Mouse (Mus musculus) MEL (cell line): Measurements from ENCODE around the gene Zfp319. TPM values are rescaled to one million over a fixed set of nuclear protein-coding genes. Genes with fewer than 3 reads are reported as not detected.

Experiments used
- DNase-seq: peaks from one replicate; pipeline ENCODE4 v3.0.0; 2011; ENCODE audit warnings: low read depth, low spot score
- H3K27ac ChIP-seq: 2 replicates; pipeline ENCODE4 v1.5.1; 2012; ENCODE audit warnings: low read depth, mild to moderate bottlenecking, control low read depth, low read length, moderate library complexity; ENCODE audit not compliant: control insufficient read depth
- H3K27me3 ChIP-seq, 2 experiments: fragments of 150-350 bp in 1 of 2; sonication (generic) in 1 of 2; 2 replicates each; pipeline ENCODE4 v1.6.1; 2012; ENCODE audit warnings: low read length in 2 of 2, mild to moderate bottlenecking in 2 of 2, improper control_type of control experiment in 1 of 2, moderate library complexity in 1 of 2; ENCODE audit not compliant: insufficient read depth in 2 of 2, control insufficient read depth in 1 of 2
- H3K36me3 ChIP-seq, 2 experiments: 2 replicates each; pipeline ENCODE4 v1.6.1; 2012 to 2014; ENCODE audit warnings: low read length in 2 of 2, improper control_type of control experiment in 1 of 2, inconsistent platforms in 1 of 2, mild to moderate bottlenecking in 1 of 2; ENCODE audit not compliant: insufficient read depth in 2 of 2, control insufficient read depth in 1 of 2
- H3K4me1 ChIP-seq, 2 experiments: fragments of 150-350 bp in 1 of 2; sonication (generic) in 1 of 2; 2 replicates each; pipeline ENCODE4 v1.6.1; 2012; ENCODE audit warnings: low read length in 2 of 2, improper control_type of control experiment in 1 of 2, mild to moderate bottlenecking in 1 of 2; ENCODE audit not compliant: insufficient read depth in 2 of 2, control insufficient read depth in 1 of 2
- H3K4me3 ChIP-seq, 2 experiments: fragments of 150-350 bp in 1 of 2; sonication (generic) in 1 of 2; 2 replicates each; pipeline ENCODE4 v1.5.1; 2012; ENCODE audit warnings: low read depth in 2 of 2, low read length in 2 of 2, mild to moderate bottlenecking in 2 of 2, moderate library complexity in 2 of 2, control low read depth in 1 of 2, improper control_type of control experiment in 1 of 2; ENCODE audit not compliant: control insufficient read depth in 1 of 2, insufficient read depth in 1 of 2
- H3K79me2 ChIP-seq: 2 replicates; pipeline ENCODE4 v1.6.1; 2012; ENCODE audit warnings: mild to moderate bottlenecking, low read length, moderate library complexity; ENCODE audit not compliant: control insufficient read depth, poor library complexity, insufficient read depth
- H3K9ac ChIP-seq: 2 replicates; pipeline ENCODE4 v1.6.1; 2012; ENCODE audit warnings: low read depth, mild to moderate bottlenecking, control low read depth, low read length, moderate library complexity; ENCODE audit not compliant: control insufficient read depth, poor library complexity, severe bottlenecking
- H3K9me3 ChIP-seq: fragments of 150-350 bp; sonication (generic); replicated peaks from 2 replicates; pipeline ENCODE4 v1.6.1; 2012; ENCODE audit warnings: mild to moderate bottlenecking, low read length, improper control_type of control experiment, moderate library complexity; ENCODE audit not compliant: insufficient read depth
- CHD1 ChIP-seq: IDR thresholded peaks from 2 replicates; pipeline ENCODE4 v1.6.1; 2012; ENCODE audit warnings: low read depth, mild to moderate bottlenecking, inconsistent platforms, low read length, improper control_type of control experiment
- CTCF ChIP-seq, 3 experiments: IDR thresholded peaks in 2 of 3; conservative IDR thresholded peaks in 1 of 3; 2 replicates each; pipeline ENCODE4 v1.5.1; 2011 to 2012; ENCODE audit warnings: low read length in 3 of 3, low read depth in 2 of 3, mild to moderate bottlenecking in 2 of 3, improper control_type of control experiment in 1 of 3, inconsistent platforms in 1 of 3, mixed read lengths in 1 of 3, moderate library complexity in 1 of 3; ENCODE audit not compliant: control insufficient read depth in 1 of 3, insufficient read depth in 1 of 3, poor library complexity in 1 of 3, severe bottlenecking in 1 of 3
- E2F4 ChIP-seq: IDR thresholded peaks from 2 replicates; pipeline ENCODE4 v1.6.1; 2011; ENCODE audit warnings: low read depth, low read length, improper control_type of control experiment, borderline replicate concordance
- ELF1 ChIP-seq: IDR thresholded peaks from 2 replicates; pipeline ENCODE4 v1.6.1; 2014; ENCODE audit warnings: low read depth, mild to moderate bottlenecking, inconsistent platforms, low read length, improper control_type of control experiment, moderate library complexity
- ETS1 ChIP-seq: IDR thresholded peaks from 2 replicates; pipeline ENCODE4 v1.6.1; 2012; ENCODE audit warnings: low read depth, mild to moderate bottlenecking, inconsistent platforms, low read length, improper control_type of control experiment, moderate library complexity
- GATA1 ChIP-seq: IDR thresholded peaks from 2 replicates; pipeline ENCODE4 v1.6.1; 2011; ENCODE audit warnings: low read depth, low read length, improper control_type of control experiment
- HCFC1 ChIP-seq: IDR thresholded peaks from 2 replicates; pipeline ENCODE4 v1.6.1; 2012; ENCODE audit warnings: low read depth, mild to moderate bottlenecking, inconsistent platforms, low read length, improper control_type of control experiment, moderate library complexity
- KAT2A ChIP-seq: conservative IDR thresholded peaks from 2 replicates; pipeline ENCODE4 v1.6.1; 2012; ENCODE audit warnings: low read depth, low read length, improper control_type of control experiment, inconsistent platforms
- MAFK ChIP-seq: IDR thresholded peaks from 2 replicates; pipeline ENCODE4 v1.6.1; 2011; ENCODE audit warnings: low read depth, mild to moderate bottlenecking, low read length, improper control_type of control experiment, borderline replicate concordance
- MAX ChIP-seq: IDR thresholded peaks from 2 replicates; pipeline ENCODE4 v1.6.1; 2011; ENCODE audit warnings: low read length, improper control_type of control experiment
- MEF2A ChIP-seq: IDR thresholded peaks from 2 replicates; pipeline ENCODE4 v1.6.1; 2014; ENCODE audit warnings: low read depth, mild to moderate bottlenecking, inconsistent platforms, low read length, improper control_type of control experiment; ENCODE audit not compliant: poor library complexity, insufficient replicate concordance, severe bottlenecking; ENCODE audit errors: extremely low read depth
- NELFE ChIP-seq: IDR thresholded peaks from 2 replicates; pipeline ENCODE4 v1.6.1; 2011; ENCODE audit warnings: low read depth, low read length, improper control_type of control experiment
- POLR2A ChIP-seq, 2 experiments: IDR thresholded peaks; 2 replicates each; pipeline ENCODE4 v1.6.1; 2011 to 2012; ENCODE audit warnings: low read length in 2 of 2, mild to moderate bottlenecking in 2 of 2, control low read depth in 1 of 2, improper control_type of control experiment in 1 of 2, low read depth in 1 of 2, moderate library complexity in 1 of 2; ENCODE audit not compliant: control insufficient read depth in 1 of 2, insufficient read depth in 1 of 2, poor library complexity in 1 of 2
- POLR2AphosphoS2 ChIP-seq: IDR thresholded peaks from 2 replicates; pipeline ENCODE4 v1.6.1; 2011; ENCODE audit warnings: low read length, improper control_type of control experiment
- POLR2AphosphoS5 ChIP-seq: IDR thresholded peaks from 2 replicates; pipeline ENCODE4 v1.6.1; 2012; ENCODE audit warnings: low read depth, borderline replicate concordance, mild to moderate bottlenecking, inconsistent platforms, low read length, moderate library complexity, mixed read lengths
- RCOR1 ChIP-seq: IDR thresholded peaks from 2 replicates; pipeline ENCODE4 v1.6.1; 2012; ENCODE audit warnings: low read depth, mild to moderate bottlenecking, inconsistent platforms, low read length, improper control_type of control experiment
- SIN3A ChIP-seq: IDR thresholded peaks from 2 replicates; pipeline ENCODE4 v1.6.1; 2012; ENCODE audit warnings: low read length, improper control_type of control experiment, inconsistent platforms
- TCF12 ChIP-seq: IDR thresholded peaks from 2 replicates; pipeline ENCODE4 v1.6.1; 2014; ENCODE audit warnings: low read depth, mild to moderate bottlenecking, inconsistent platforms, low read length, improper control_type of control experiment, moderate library complexity
- ZKSCAN1 ChIP-seq: IDR thresholded peaks from 2 replicates; pipeline ENCODE4 v1.6.1; 2012; ENCODE audit warnings: low read depth, mild to moderate bottlenecking, inconsistent platforms, low read length, improper control_type of control experiment, moderate library complexity
- ZNF384 ChIP-seq: IDR thresholded peaks from 2 replicates; pipeline ENCODE4 v1.6.1; 2012; ENCODE audit warnings: low read depth, mild to moderate bottlenecking, inconsistent platforms, low read length, improper control_type of control experiment
- polyA plus RNA-seq, 2 experiments: library from polyadenylated mRNA; stranded (reverse) in 1 of 2; unstranded in 1 of 2; fragments of >175 nt in 1 of 2; fragments of >200 nt in 1 of 2; gene quantifications; 2 replicates each; pipeline versions ENCODE4 v1.2.1 to v1.2.4; 2012; ENCODE audit warnings: low replicate concordance in 2 of 2, low read depth in 1 of 2; ENCODE audit not compliant: insufficient read length in 2 of 2, insufficient read depth in 1 of 2, missing spikeins in 1 of 2
- total RNA-seq: library from RNA; depleted of rRNA; stranded (reverse); fragments of 300-350 nt; gene quantifications from 2 replicates; pipeline ENCODE4 v1.2.3, GENCODE M21; 2012

Zfp319 gene
- total and polyA plus RNA-seq, 3 experiments: 2.0 to 4.8 TPM; not detected in 1

- peaks cover 2% of the 10 kb centered on the region in 2 experiments; a peak in 3 of 4 replicates for H3K27me3 ChIP-seq
- TF ChIP-seq MAFK: no peak
- TF ChIP-seq SIN3A: no peak
- TF ChIP-seq E2F4: no peak
- no peak for TF ChIP-seq ETS1
- no peak for TF ChIP-seq ZNF384
- TF ChIP-seq POLR2AphosphoS5: no peak
- TF ChIP-seq HCFC1: no peak
- TF ChIP-seq ZKSCAN1: no peak
- TF ChIP-seq MEF2A: no peak
- no peak for TF ChIP-seq POLR2AphosphoS2
- DNase-seq: no peak
These were observed 45.4 kb upstream of the Zfp319 start for GRCm38 (mm10) chr8:95377101-95377500.

GRCm38 (mm10) chr8:95376309-95376999 is 44.7 kb upstream of the Zfp319 start:
- H3K27ac ChIP-seq: no peak overlapping the region
- H3K4me1 ChIP-seq: no peaks in the 10 kb centered on the region
- H3K9ac ChIP-seq: no peak overlapping the region
- H3K4me3 ChIP-seq: no peak overlapping the region
- TF ChIP-seq HCFC1: no peak
- no peak for TF ChIP-seq RCOR1
- no peak for TF ChIP-seq CHD1
- TF ChIP-seq POLR2AphosphoS2: no peak
- TF ChIP-seq CTCF (IDR thresholded peaks at IDR 0.05 in 2 of 3, conservative IDR thresholded peaks at IDR 0.05 in 1 of 3; ENCODE audit: control insufficient read depth in 1 of 3, insufficient read depth in 1 of 3, low read depth in 2 of 3, low read length in 3 of 3, poor library complexity in 1 of 3, severe bottlenecking in 1 of 3): no peak
- TF ChIP-seq GATA1: no peak
- TF ChIP-seq POLR2A (IDR thresholded peaks at IDR 0.05; ENCODE audit: control insufficient read depth in 1 of 2, insufficient read depth in 1 of 2, low read depth in 1 of 2, low read length in 2 of 2, poor library complexity in 1 of 2): no peak
- no peak for TF ChIP-seq KAT2A
- no peak for TF ChIP-seq MAFK
- TF ChIP-seq MAX: no peak
- TF ChIP-seq SIN3A: no peak
- no peak for TF ChIP-seq NELFE
- no peak for TF ChIP-seq POLR2AphosphoS5
- no peak for TF ChIP-seq TCF12
- TF ChIP-seq ZNF384: no peak
- TF ChIP-seq MEF2A: no peak
- no peak for TF ChIP-seq ELF1
- H3K36me3 ChIP-seq: no peaks in the 10 kb centered on the region
- H3K79me2 ChIP-seq: no peaks in the 10 kb centered on the region
- peaks cover 2% of the 10 kb centered on the region in 2 experiments; a peak in 3 of 4 replicates for H3K27me3 ChIP-seq
- no peaks in the 10 kb centered on the region for H3K9me3 ChIP-seq
- DNase-seq: no peak

More at GRCm38 (mm10) chr8:95377101-95377500, 45.4 kb upstream of the Zfp319 start:
- no peak overlapping the region for H3K4me3 ChIP-seq
- H3K79me2 ChIP-seq: no peaks in the 10 kb centered on the region
- no peaks in the 10 kb centered on the region for H3K36me3 ChIP-seq
- H3K9me3 ChIP-seq: no peaks in the 10 kb centered on the region
- H3K9ac ChIP-seq: no peak overlapping the region
- H3K27ac ChIP-seq: no peak overlapping the region
- H3K4me1 ChIP-seq: no peaks in the 10 kb centered on the region
